Mouse (Mus musculus) layer of hippocampus, adult 9-10 months (tissue): ENCODE data around the gene Ppp1r35.

Experiments
- DNase-seq: peaks from one replicate; pipeline ENCODE4 v3.0.0; 2022; ENCODE audit warnings: low spot score

The Ppp1r35 gene

DNA sequence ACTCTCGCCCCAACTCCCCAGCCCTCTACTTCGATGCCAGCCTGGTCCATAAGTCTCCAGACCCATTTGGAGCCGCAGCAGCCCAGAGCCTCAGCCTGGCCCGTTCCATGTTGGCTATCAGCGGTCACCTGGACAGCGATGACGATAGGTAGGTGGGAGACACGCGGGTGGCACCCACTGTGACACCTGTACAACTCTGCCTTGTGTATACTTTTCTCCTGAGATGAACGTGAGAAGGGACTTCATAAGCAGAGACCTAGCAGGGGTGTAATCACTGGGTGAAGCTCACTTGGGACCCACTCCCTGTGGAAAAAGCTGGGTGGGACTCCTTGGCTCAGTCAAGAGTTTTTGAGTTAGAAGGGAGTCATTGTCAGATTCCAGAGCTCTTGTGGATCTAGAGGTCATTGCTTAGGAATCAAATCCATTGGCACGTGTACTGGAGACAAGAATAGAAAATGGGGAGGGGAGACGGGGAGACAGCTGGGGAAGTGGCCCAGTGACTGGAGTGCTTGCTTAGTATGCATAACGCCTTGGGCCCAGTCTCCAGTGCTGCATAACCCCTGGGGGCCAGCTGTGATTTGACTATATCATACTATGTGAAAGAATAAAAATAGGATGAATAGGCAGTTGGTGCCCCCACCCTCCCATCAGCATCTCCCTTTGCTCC lies 27.3 kb upstream of the Ppp1r35 start:
- no peak for DNase-seq

DNA sequence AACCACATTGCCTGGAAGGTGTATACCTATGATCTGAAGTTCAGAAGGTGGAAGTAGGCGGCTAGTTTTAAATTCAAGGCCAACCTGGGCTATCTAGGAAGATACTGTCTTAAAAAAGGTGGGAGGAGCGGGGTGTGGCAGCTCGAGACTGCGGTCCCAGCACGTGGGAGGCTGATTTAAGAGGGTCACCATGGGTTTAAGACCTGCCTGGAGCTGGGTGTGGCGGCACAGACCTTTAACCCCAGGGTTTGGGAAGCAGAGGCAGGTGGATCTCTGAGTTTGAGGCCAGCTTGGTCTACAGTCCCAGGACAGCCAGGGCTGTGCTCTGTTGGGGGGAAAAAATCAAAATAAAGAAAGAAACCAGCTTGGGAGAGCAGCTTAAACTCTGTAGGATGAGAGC lies 26.7 kb upstream of the Ppp1r35 start:
- DNase-seq = no peak

GRCm38 (mm10) chr5:137753111-137753832 lies 25.4 kb upstream of the Ppp1r35 start:
- DNase-seq = no peak

GRCm38 (mm10) chr5:137755425-137755824 lies 23.2 kb upstream of the Ppp1r35 start:
- DNase-seq = no peak

DNA sequence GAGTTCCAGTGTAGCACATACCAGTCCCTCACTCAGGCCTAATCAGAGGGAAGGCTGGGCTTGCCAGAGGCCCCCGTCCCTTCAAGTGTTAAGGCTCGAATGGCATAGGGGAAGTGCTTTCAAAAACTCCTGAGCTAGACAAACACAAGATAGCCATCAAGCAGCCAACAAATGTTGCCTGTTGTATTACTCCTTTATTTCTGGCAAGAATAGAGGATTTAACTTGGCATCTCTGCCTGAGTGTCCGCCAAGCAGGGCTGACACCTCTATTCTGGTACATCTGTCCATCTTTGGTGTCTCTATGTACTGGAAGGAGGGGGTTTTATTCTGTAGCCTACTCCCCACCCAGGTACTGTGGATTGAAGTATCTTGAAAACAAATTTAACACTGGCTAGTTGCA lies 22.5 kb upstream of the Ppp1r35 start:
- no peak for DNase-seq

- peak; percentile 95 for DNase-seq
These were observed 21.6 kb upstream of the Ppp1r35 start for GRCm38 (mm10) chr5:137756882-137757661.

DNA sequence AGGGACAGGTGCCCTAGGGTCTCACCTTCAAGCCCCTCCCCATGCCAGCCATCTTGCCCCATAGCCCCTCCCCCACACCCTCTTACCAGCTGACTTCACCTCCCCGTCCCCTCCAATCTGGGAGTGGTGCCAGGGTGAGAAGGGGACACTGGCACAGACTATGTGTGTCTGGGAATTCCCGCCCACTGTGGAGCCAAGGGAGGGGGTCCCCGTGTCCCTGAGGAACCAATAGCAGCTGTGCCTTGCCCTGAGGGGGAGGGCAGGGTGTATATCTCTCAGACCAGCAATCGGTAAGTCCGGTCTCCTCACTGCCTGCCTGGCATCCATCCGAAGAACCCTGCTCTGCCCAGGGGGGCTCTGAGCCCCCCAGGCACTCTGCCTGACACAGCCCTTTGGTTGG lies 20.8 kb upstream of the Ppp1r35 start:
- DNase-seq = no peak

DNA sequence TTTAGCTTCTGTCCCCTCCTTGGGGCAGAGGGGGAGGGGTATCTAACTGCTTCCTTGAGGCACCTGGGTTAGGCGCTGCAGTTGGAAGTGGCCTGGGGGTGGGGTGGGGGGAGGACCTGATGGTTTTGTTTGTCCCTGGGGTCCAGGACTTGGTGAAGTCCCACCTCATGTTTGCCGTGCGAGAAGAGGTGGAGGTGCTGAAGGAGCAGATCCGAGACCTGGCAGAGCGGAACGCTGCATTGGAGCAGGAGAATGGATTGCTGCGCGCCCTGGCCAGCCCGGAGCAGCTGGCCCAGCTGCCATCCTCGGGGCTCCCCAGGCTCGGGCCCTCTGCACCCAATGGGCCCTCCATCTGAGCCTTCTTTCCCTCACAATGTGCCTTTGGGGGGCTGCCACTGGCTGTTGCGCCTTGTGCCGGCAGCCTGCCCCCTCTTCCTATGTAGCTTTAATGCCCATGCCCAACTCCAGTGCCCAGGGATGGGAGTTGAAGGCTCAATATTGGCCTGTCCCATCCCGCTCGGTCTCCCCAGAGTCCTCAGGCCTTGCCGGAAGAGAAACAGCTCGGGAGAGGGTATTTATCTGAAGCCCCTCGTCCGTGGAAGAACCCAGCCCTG lies 19.6 kb upstream of the Ppp1r35 start:
- no peak for DNase-seq

- no peak for DNase-seq
These were observed 18.7 kb upstream of the Ppp1r35 start for GRCm38 (mm10) chr5:137759971-137760412.

DNA sequence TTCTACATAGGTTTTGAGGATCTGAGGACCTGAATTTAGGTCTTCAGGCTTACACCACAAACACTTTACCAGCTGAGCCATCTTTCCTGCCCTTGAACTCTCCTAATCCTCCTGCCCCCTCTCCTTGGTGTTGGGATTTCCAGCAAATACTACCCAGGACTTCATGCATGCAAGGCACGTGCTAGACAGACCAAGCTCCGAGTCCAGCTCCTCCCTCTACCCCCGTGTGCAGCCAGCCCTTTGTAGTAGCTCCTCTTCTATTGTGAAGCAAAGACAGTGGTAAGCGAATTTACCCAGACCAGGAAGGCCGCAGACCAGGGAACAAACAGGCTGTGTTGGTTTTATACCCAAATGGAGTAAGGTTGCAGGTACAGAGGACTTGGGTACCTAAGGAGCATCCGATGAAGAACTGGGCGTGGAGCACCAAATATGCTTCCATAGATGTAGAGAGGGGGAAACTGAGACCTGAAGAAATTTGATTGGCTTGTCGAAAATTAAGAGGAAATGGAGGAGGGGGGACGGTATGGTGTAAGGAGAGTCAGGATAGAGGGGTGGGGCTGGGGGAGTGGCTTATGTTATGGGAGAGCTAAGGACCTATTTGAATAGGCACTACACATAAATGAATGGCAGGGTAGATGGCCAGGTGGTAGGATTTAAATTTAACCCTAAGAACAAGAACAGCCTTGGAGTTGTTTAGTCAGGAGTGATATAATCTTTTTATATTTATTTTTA lies 13.9 kb upstream of the Ppp1r35 start:
- DNase-seq = no peak

DNA sequence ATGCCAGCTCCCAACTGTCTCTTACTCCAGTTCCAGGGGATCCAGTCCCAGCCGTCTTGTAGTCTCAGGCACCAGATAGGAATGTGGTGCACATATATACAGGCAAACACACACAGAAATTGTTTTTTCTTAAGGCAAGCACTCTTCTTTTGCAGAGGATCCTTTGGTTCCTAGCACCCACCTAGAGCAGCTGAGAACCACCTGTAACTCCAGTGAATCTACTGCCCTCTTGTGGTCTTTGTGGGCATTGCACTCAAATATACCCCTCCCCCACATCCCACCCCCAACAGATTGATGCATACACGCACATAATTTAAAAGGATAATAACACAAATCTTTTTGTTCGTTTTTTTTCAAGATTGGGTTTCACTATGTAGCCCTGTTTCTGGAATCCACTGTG lies 12.4 kb upstream of the Ppp1r35 start:
- DNase-seq = no peak

GRCm38 (mm10) chr5:137768475-137768874 lies 10.2 kb upstream of the Ppp1r35 start:
- no peak for DNase-seq

DNA sequence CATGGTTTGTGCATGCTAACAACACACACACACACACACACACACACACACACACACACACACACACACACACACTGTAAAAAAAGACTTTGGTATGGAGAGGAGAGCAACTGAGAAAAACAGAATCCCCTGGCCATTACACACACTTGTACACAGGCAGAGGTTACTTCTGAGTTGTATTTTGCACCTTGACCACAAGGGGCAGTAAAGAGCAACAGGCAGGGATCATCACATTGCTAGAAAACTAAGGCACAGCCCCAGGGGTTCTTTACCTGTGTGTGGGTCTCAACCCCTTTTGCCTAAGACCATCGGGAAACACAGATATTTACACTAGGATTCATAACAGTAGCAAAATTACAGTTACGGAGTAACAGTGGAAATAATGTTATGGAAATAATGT lies 7.9 kb upstream of the Ppp1r35 start:
- DNase-seq = no peak

DNA sequence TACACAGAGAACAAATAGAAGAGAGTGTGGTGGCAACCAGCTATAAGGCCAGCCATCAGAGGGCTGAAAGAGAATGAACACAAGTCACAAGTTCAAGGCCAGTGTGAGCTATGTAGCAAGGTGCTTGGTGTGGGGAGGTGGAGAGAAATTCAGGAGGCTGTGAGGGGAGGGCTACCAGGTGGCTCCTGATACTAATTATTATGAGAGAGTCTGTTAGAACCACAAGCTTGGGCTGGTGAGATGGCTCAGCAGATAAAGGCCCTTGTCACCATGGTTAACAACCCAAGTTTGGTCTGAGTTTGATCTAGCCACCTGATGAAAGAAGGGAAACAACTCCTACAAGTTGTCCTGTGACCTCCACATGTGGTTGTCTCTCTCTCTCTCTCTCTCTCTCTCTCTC lies 5.9 kb upstream of the Ppp1r35 start:
- DNase-seq = no peak

- DNase-seq = no peak
These were observed 2.9 kb upstream of the Ppp1r35 start for GRCm38 (mm10) chr5:137775587-137776290.

GRCm38 (mm10) chr5:137776408-137776918 lies 2.2 kb upstream of the Ppp1r35 start:
- DNase-seq = no peak

- no peak for DNase-seq
These were observed 1.3 kb upstream of the Ppp1r35 start for GRCm38 (mm10) chr5:137777267-137777845.

- no peak for DNase-seq
These were observed 644 bp downstream of the Ppp1r35 start for GRCm38 (mm10) chr5:137779053-137779933.

- DNase-seq = no peak
These were observed 3.0 kb downstream of the Ppp1r35 start for GRCm38 (mm10) chr5:137781661-137782060.
